Mouse (Mus musculus): Measurements from ENCODE around the gene Gpr1.

The Gpr1 gene

GRCm38 (mm10) chr1:63239305-63239704, 25.0 kb upstream of the Gpr1 start:
- Histone ChIP-seq H3K36me3 (ENCODE audit: insufficient read depth, low read length) (no peaks in the 10 kb centered on the region), H3K4me3 (replicated peaks; ENCODE audit: low read length) (no peak overlapping the region), H3K9me3 (ENCODE audit: low read length) (no peaks in the 10 kb centered on the region), H3K4me1 (replicated peaks; ENCODE audit: low read depth, low read length) (peaks cover 44% of the 10 kb centered on the region), H3K27me3 (ENCODE audit: insufficient read depth, low read length) (no peaks in the 10 kb centered on the region)
- TF ChIP-seq NANOG (IDR thresholded peaks at IDR 0.05; ENCODE audit: borderline replicate concordance, low read length), result no peak
- no peak for TF ChIP-seq CTCF (conservative IDR thresholded peaks at IDR 0.05; ENCODE audit: low read length)
- TF ChIP-seq POU5F1 (IDR thresholded peaks at IDR 0.05; ENCODE audit: borderline replicate concordance, low read length), result no peak

GRCm38 (mm10) chr1:63237371-63237770, 23.0 kb upstream of the Gpr1 start:
- no peaks in the 10 kb centered on the region for H3K27me3 ChIP-seq (ENCODE audit: insufficient read depth, low read length)
- no peaks in the 10 kb centered on the region for H3K36me3 ChIP-seq (ENCODE audit: insufficient read depth, low read length)
- TF ChIP-seq POU5F1 (IDR thresholded peaks at IDR 0.05; ENCODE audit: borderline replicate concordance, low read length), result no peak
- TF ChIP-seq CTCF (conservative IDR thresholded peaks at IDR 0.05; ENCODE audit: low read length), result no peak
- no peak for TF ChIP-seq NANOG (IDR thresholded peaks at IDR 0.05; ENCODE audit: borderline replicate concordance, low read length)
- H3K9me3 ChIP-seq (ENCODE audit: low read length), result no peaks in the 10 kb centered on the region
- H3K4me1 ChIP-seq (replicated peaks; ENCODE audit: low read depth, low read length), result peaks cover 31% of the 10 kb centered on the region
- no peak overlapping the region for H3K4me3 ChIP-seq (replicated peaks; ENCODE audit: low read length)

- H3K4me1 ChIP-seq (replicated peaks; ENCODE audit: low read depth, low read length), result peaks cover 24% of the 10 kb centered on the region
- TF ChIP-seq NANOG (IDR thresholded peaks at IDR 0.05; ENCODE audit: borderline replicate concordance, low read length), result no peak
- TF ChIP-seq POU5F1 (IDR thresholded peaks at IDR 0.05; ENCODE audit: borderline replicate concordance, low read length), result no peak
- TF ChIP-seq CTCF (conservative IDR thresholded peaks at IDR 0.05; ENCODE audit: low read length), result no peak
- H3K36me3 ChIP-seq (ENCODE audit: insufficient read depth, low read length), result no peaks in the 10 kb centered on the region
- H3K4me3 ChIP-seq (replicated peaks; ENCODE audit: low read length), result no peak overlapping the region
- H3K9me3 ChIP-seq (ENCODE audit: low read length), result no peaks in the 10 kb centered on the region
- H3K27me3 ChIP-seq (ENCODE audit: insufficient read depth, low read length), result no peaks in the 10 kb centered on the region
These were observed 12.9 kb upstream of the Gpr1 start for GRCm38 (mm10) chr1:63227241-63227640.

GRCm38 (mm10) chr1:63225890-63226289, 11.5 kb upstream of the Gpr1 start:
- TF ChIP-seq NANOG (IDR thresholded peaks at IDR 0.05; ENCODE audit: borderline replicate concordance, low read length) (no peak), CTCF (conservative IDR thresholded peaks at IDR 0.05; ENCODE audit: low read length) (no peak), POU5F1 (IDR thresholded peaks at IDR 0.05; ENCODE audit: borderline replicate concordance, low read length) (no peak)
- no peak overlapping the region for H3K4me3 ChIP-seq (replicated peaks; ENCODE audit: low read length)
- H3K9me3 ChIP-seq (ENCODE audit: low read length), result peaks cover 6% of the 10 kb centered on the region; the same call in 1 of the 2 replicates
- H3K27me3 ChIP-seq (ENCODE audit: insufficient read depth, low read length), result no peaks in the 10 kb centered on the region
- H3K4me1 ChIP-seq (replicated peaks; ENCODE audit: low read depth, low read length), result peaks cover 28% of the 10 kb centered on the region
- no peaks in the 10 kb centered on the region for H3K36me3 ChIP-seq (ENCODE audit: insufficient read depth, low read length)

GRCm38 (mm10) chr1:63225009-63225408, 10.7 kb upstream of the Gpr1 start:
- no peaks in the 10 kb centered on the region for H3K36me3 ChIP-seq (ENCODE audit: insufficient read depth, low read length)
- H3K27me3 ChIP-seq (ENCODE audit: insufficient read depth, low read length), result no peaks in the 10 kb centered on the region
- peaks cover 25% of the 10 kb centered on the region for H3K4me1 ChIP-seq (replicated peaks; ENCODE audit: low read depth, low read length)
- H3K4me3 ChIP-seq (replicated peaks; ENCODE audit: low read length), result no peak overlapping the region
- TF ChIP-seq NANOG (IDR thresholded peaks at IDR 0.05; ENCODE audit: borderline replicate concordance, low read length) (no peak), CTCF (conservative IDR thresholded peaks at IDR 0.05; ENCODE audit: low read length) (no peak), POU5F1 (IDR thresholded peaks at IDR 0.05; ENCODE audit: borderline replicate concordance, low read length) (no peak)
- H3K9me3 ChIP-seq (ENCODE audit: low read length), result peaks cover 13% of the 10 kb centered on the region

GRCm38 (mm10) chr1:63219277-63219676, 4.9 kb upstream of the Gpr1 start:
- Histone ChIP-seq H3K4me1 (replicated peaks; ENCODE audit: low read depth, low read length) (peaks cover 30% of the 10 kb centered on the region), H3K36me3 (ENCODE audit: insufficient read depth, low read length) (peaks cover 8% of the 10 kb centered on the region), H3K4me3 (replicated peaks; ENCODE audit: low read length) (no peak overlapping the region), H3K27me3 (ENCODE audit: insufficient read depth, low read length) (no peaks in the 10 kb centered on the region), H3K9me3 (ENCODE audit: low read length) (peaks cover 30% of the 10 kb centered on the region)
- TF ChIP-seq CTCF (conservative IDR thresholded peaks at IDR 0.05; ENCODE audit: low read length), result peak; percentile 33
- no peak for TF ChIP-seq POU5F1 (IDR thresholded peaks at IDR 0.05; ENCODE audit: borderline replicate concordance, low read length)

- Histone ChIP-seq H3K27me3 (ENCODE audit: insufficient read depth, low read length) (no peaks in the 10 kb centered on the region), H3K4me3 (replicated peaks; ENCODE audit: low read length) (peak overlapping the region; percentile 42), H3K4me1 (replicated peaks; ENCODE audit: low read depth, low read length) (peaks cover 63% of the 10 kb centered on the region), H3K9me3 (ENCODE audit: low read length) (peaks cover 13% of the 10 kb centered on the region), H3K36me3 (ENCODE audit: insufficient read depth, low read length) (peaks cover 8% of the 10 kb centered on the region)
- TF ChIP-seq NANOG (IDR thresholded peaks at IDR 0.05; ENCODE audit: borderline replicate concordance, low read length) (no peak), POU5F1 (IDR thresholded peaks at IDR 0.05; ENCODE audit: borderline replicate concordance, low read length) (no peak), CTCF (conservative IDR thresholded peaks at IDR 0.05; ENCODE audit: low read length) (no peak)
These were observed 288 bp upstream of the Gpr1 start for GRCm38 (mm10) chr1:63214631-63215030.

GRCm38 (mm10) chr1:63213478-63214270, 669 bp downstream of the Gpr1 start:
- Histone ChIP-seq H3K27me3 (ENCODE audit: insufficient read depth, low read length) (no peaks in the 10 kb centered on the region), H3K4me1 (replicated peaks; ENCODE audit: low read depth, low read length) (peaks cover 73% of the 10 kb centered on the region), H3K36me3 (ENCODE audit: insufficient read depth, low read length) (no peaks in the 10 kb centered on the region), H3K4me3 (replicated peaks; ENCODE audit: low read length) (peak overlapping the region; percentile 56), H3K9me3 (ENCODE audit: low read length) (peaks cover 3% of the 10 kb centered on the region)
- TF ChIP-seq CTCF (conservative IDR thresholded peaks at IDR 0.05; ENCODE audit: low read length), result no peak
- no peak for TF ChIP-seq NANOG (IDR thresholded peaks at IDR 0.05; ENCODE audit: borderline replicate concordance, low read length)
- TF ChIP-seq POU5F1 (IDR thresholded peaks at IDR 0.05; ENCODE audit: borderline replicate concordance, low read length), result no peak

Data from E14TG2a.4 (cell line).